Mouse (Mus musculus) frontal cortex, postnatal 36 days (tissue): ENCODE results near the gene Ppp2r5d.

Experiments used
- DNase-seq, 2 experiments: peaks; one replicate each; pipeline ENCODE4 v3.0.0; 2022; ENCODE audit warnings: low spot score in 2 of 2

Ppp2r5d gene

DNA sequence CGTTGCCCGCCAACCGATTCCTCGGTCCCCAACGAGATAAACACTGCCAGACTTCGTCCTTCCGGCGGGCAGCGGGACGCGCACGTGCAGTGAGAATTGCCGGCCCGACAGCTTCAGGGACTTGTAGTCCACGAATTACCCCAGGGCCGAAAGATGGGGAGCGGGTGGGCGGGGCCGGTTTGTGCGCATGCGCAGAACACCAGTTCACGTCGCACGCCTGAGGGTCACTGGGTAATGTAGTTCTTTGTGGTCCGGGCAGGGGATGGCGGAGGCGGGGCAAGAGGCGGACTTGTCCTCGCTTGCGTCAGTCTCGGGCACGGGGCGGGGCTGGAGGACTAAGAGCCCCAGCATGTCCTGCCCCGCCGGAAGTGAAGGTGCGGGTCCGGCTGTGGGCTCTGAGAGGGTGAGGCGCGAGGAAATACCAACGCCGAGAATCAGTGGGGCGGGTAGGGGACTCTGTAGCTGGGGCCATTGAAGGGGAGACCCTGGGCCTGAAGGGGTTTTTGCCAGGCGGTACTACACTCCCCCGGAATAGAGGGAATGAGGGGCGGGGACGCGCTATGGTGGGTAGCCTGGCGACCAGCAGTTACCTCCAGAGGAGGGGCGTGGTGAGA is 24.0 kb downstream of the Ppp2r5d start, which contains the start of gene Klhdc3:
Gene Klhdc3, minus strand, starts transcription at position 155 of the 614 bp plus-strand sequence.
- peak; percentile 93 to 95 for DNase-seq

DNA sequence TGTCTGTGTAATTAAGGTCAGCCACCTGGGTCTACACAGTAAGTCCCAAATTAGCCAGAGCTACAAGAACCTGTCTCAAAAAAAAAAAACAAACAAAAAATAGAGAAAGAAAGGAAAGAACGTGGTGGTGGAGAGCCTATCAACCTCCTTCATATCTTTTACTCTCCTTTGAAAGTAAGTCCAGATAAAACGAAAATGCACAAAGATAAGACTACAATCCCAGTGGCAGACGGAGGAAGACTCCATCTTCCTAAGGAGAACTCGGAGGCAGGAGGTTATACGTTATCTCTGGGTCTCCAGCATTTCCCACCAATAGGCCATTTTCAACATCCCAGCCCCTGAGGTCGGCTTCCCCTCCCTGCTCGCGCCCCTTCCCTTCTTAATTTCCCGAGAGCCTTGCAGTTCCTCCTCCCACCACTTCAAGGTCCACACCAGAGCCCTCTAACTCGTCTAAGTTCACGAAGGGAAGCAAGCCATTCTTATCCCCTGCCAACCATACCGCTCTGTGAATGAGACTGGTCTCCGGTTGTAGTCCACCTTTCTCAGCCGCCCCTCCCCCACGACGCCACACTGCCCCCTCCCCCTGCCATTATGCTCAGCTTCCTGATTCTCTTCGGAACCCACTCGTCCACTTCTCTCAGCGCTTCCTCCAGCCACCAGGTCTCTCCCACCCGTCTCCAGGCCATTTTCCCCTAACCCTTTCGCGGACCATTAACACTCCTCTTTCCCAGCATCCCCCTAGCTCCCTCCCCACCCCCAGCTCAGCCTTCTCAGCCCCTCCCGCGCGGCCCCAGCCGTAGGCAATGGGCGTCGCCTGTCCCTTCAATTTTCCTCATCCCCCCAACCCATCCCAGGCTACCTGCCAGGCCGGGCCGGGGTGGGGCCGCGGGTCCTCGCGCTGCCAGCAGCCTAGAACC is 24.8 kb downstream of the Ppp2r5d start:
- DNase-seq, result peak in 1 of 2 experiments; percentile 24

- DNase-seq, result no peak
Observed at GRCm38 (mm10) chr17:46678911-46679310, 26.0 kb downstream of the Ppp2r5d start.

DNA sequence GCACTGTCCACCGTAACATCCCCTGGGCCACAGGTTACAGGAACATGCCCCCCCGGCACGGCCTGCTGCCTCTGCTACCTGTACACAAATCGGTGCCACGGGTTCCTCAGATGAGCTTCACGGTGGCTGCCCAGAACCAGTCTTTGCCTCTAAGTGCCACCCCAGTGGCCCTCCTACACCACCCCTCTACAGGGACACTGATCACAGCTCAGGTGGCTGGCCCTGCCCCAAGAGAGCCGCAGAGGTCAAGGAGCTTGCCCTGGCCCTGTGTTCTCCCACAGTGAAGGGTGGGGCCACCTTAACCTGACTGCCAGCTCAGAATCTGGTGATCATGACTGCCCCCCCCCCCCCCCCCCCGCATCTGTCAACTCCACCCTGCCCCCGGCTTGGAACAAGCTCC is 26.5 kb downstream of the Ppp2r5d start, which contains the start of gene Mea1:
Gene Mea1, plus strand, starts transcription at position 378 of the 400 bp plus-strand sequence.
- no peak for DNase-seq

GRCm38 (mm10) chr17:46674530-46675283 is 30.2 kb downstream of the Ppp2r5d start:
- no peak for DNase-seq

- DNase-seq, result peak; percentile 88 to 92
Observed at GRCm38 (mm10) chr17:46673850-46674529, 30.9 kb downstream of the Ppp2r5d start, which contains the start of gene Rrp36. TSS of gene Rrp36 (minus strand) at chr17:46674352.

DNA sequence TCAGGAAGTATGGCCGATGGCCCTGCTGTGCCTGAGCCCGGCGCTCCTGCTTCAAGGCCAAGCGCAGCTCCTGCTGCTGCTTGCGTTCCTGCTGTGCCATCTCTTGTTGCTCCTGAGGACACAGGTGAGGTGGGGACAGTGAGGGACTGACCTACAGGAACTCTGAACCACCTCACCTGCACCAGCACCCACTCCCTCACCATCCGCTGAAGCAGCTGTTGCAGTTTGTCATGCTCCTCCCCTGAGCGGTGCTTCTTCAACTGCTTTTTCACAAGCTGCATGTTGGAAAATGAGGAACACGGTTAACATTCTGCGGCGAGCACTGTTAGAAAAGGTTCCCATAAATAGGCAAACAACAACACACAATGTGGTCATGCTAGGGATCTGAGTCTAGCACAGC is 35.0 kb downstream of the Ppp2r5d start:
- DNase-seq, result no peak

GRCm38 (mm10) chr17:46667712-46668111 is 37.2 kb downstream of the Ppp2r5d start:
- DNase-seq, result no peak

DNA sequence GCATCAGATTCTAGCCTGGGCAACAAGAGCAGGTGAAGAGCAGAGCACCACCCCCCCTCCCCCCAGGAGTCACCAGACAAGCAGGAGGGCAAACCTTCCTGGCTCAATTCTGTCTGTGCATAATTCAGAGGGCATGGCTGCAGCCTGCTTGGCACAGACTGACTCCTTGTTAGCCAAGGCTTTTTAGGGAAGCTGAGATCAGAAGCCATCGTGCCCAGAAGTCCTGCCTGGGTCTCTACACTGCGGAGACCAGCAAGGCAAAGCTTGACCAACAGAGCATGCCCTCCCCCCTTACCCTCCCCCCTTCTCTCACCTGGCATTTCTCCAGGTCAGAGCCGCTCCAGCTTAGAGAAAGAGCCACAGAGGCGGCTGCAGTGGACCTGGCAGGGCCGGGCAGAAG is 42.2 kb downstream of the Ppp2r5d start:
- no peak for DNase-seq

- DNase-seq, result no peak
Observed at GRCm38 (mm10) chr17:46661981-46662380, 42.9 kb downstream of the Ppp2r5d start.

DNA sequence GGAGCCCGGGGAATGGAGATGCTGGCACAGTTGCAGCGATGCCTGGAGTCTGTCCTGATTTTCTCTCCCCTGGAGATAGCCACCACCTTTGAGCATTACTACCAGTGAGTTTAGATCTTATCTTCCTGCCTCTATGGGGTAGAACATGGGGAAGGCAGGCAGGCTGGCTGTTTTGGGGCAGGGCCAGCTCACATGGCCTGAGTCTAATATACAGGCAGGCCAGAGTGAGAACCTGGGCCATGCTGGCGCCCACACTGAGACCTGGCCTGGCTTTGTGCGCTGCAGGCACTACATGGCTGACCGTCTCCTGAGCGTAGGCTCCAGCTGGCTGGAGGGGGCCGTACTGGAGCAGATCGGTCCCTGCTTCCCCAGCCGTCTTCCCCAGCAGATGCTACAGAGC is 43.6 kb downstream of the Ppp2r5d start:
- no peak for DNase-seq

DNA sequence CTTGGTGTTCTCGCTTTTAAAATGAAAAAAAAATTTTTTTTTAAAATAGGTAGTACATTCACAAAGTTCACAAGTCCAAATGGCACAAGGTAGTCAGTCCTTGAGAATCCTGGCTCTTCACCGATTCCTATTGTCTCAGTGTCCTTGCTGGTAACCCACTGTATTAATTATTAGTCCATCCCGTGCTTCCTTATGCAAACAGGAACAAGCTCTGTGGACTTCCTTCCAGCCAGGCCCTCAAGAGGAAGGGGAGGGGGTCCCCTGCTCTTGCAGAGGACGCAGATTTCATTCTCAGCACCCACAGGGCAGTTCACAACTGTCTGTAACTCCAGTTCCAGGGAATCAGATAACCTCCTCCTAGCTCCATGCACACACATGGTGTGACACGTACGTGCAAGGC is 48.9 kb downstream of the Ppp2r5d start:
- no peak for DNase-seq

- DNase-seq, result no peak
Observed at GRCm38 (mm10) chr17:46651755-46652547, 53.0 kb downstream of the Ppp2r5d start.

DNA sequence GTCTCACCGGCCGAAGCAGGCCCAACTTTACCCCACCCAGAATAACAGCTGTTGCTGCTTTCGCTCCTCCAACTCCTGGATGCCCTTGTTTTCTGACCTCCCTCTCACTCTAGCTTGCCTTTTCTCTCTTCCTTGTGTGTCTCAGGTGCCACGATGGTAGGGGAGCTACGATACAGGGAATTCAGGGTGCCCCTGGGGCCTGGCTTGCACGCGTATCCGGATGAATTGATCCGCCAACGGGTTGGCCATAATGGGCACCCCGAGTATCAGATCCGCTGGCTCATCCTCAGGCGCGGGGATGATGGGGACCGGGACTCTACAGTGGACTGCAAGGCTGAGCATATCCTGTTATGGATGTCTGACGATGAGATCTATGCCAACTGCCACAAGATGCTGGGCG is 53.6 kb downstream of the Ppp2r5d start:
- DNase-seq, result no peak

GRCm38 (mm10) chr17:46650232-46651031 is 54.5 kb downstream of the Ppp2r5d start, which contains the start of gene Cul7:
TSS of gene Cul7 (plus strand) at chr17:46650337.
- DNase-seq, result peak; percentile 88 to 90

DNA sequence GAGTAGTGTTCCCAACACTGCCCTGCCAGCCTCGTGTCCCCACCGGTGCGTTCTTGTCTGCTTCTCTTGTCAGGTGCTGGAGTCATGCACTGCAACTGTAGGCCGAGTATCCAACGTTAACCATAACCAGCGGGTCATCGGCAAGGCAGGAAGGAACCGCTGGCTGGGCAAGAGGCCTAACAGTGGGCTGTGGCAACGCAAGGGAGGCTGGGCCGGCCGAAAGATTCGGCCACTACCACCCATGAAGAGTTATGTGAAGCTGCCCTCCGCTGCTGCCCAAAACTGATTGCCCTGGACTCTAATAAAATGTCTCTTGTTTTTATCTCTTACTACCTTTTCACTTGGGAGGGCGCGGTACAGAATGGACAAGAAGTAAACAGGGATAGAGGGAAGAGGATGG is 55.1 kb downstream of the Ppp2r5d start:
- DNase-seq, result no peak

DNA sequence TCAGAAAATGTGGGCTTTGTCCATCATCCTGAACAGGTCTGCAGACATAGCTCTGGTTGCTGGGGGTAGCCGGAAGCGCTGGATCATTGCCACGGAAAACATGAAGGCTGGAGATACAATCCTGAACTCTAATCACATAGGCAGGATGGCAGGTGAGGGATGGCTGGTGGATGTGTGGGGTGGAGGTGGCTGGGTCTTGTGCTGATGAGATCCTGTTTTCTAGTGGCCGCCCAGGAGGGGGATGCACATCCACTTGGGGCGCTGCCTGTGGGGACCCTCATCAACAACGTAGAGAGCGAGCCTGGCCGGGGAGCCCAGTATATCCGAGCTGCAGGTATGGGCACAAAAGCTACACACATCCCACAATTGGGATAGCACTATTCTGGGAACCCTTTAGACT is 56.5 kb downstream of the Ppp2r5d start:
- no peak for DNase-seq

DNA sequence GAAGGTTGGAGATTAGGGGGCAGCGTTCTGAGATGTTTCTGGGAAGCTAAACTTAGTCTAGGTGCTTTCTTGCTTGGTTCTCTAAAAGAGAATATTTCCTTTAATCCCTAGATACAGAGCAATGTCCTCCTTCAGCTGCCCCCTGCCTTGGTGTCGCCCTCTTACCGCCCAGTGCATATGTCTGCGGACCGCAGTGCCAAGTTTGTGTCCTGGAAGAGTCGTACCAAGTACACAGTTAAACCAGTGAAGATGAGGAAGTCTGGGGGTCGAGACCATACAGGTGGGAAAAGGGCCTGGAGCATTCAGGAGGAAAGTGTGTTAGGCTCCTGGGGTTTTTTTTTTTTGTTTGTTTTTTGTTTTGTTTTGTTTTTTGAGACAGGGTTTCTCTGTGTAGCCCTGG is 57.6 kb downstream of the Ppp2r5d start:
- no peak for DNase-seq

DNA sequence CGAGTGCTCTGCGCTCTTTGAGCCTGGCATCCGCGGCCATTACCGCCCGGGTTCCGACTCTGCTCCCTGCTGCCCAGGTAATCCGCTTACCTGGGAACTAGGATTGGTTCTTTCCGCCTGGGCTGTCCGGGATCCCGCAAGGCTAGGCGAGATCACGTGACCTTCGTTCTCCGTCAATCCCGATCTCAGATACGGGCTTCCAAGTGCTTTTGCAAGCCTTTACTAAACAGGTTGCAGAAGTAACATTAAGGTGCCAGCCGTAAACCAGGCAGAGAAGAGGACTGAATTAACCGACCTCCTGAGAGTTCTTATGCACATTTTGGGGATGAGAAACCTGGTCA is 58.6 kb downstream of the Ppp2r5d start:
- no peak for DNase-seq
